Comparison of ENCODE assay signal across 47 mouse cellular contexts in the genomic region with DNA sequence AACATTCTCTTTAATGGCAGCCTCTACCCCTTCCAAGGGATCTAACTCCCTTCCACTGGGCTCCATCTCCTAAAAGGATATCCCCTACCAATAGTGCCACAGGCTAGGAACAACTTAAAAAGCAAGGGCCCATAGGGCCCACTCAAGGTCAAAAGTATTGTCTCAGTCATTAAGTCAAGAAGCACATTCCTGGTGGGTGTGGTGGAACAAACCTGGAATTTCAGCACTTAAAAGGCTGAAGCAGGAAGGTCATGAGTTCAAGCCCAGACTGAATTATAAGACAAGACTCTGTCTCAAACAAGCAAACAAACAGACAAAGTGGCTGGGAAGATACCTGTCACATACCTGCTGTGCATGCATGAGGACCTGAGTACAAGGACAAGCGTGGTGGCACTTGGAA. TPM values are rescaled to one million over a fixed set of nuclear protein-coding genes. Genes with fewer than 3 reads are reported as not detected.
"Had no signal": no experiment of that assay in that cellular context is flagged by ENCODE, and none has a peak within 500 bp of the region (broad histone marks: within the 10 kb centered on the region; RNA-seq: fewer than 3 reads in every experiment).

No protein-coding gene starts in this region.

- H3K4me1 ChIP-seq: limb, embryonic 10.5 days; limb, embryonic 12.5 days; limb, embryonic 13.5 days; limb, embryonic 15.5 days; liver, embryonic 15.5 days; lung, embryonic 15.5 days; midbrain, embryonic 10.5 days; midbrain, embryonic 12.5 days; midbrain, embryonic 13.5 days; midbrain, embryonic 15.5 days; neural tube, embryonic 12.5 days; neural tube, embryonic 13.5 days had no signal

- H3K27ac ChIP-seq: limb, embryonic 10.5 days; limb, embryonic 12.5 days; limb, embryonic 13.5 days; limb, embryonic 15.5 days; liver, embryonic 12.5 days; liver, embryonic 13.5 days; liver, embryonic 14.5 days; liver, embryonic 15.5 days; lung, embryonic 15.5 days; macrophage; midbrain, embryonic 10.5 days; midbrain, embryonic 12.5 days; midbrain, embryonic 13.5 days; midbrain, embryonic 15.5 days; neural tube, embryonic 12.5 days; neural tube, embryonic 13.5 days had no signal

- H3K9ac ChIP-seq: limb, embryonic 12.5 days; limb, embryonic 13.5 days; limb, embryonic 15.5 days; liver, embryonic 12.5 days; liver, embryonic 13.5 days; liver, embryonic 14.5 days; liver, embryonic 15.5 days; liver, postnatal 0 days; lung, embryonic 14.5 days; lung, embryonic 15.5 days; midbrain, embryonic 12.5 days; midbrain, embryonic 13.5 days; midbrain, embryonic 15.5 days; neural tube, embryonic 12.5 days; neural tube, embryonic 13.5 days had no signal

- H3K36me3 ChIP-seq: limb, embryonic 10.5 days; limb, embryonic 12.5 days; limb, embryonic 13.5 days; limb, embryonic 15.5 days; liver, embryonic 12.5 days; liver, embryonic 13.5 days; liver, embryonic 15.5 days; lung, embryonic 15.5 days; midbrain, embryonic 10.5 days; midbrain, embryonic 12.5 days; midbrain, embryonic 13.5 days; midbrain, embryonic 15.5 days; neural tube, embryonic 12.5 days; neural tube, embryonic 13.5 days had no signal

- DNase-seq: left cerebral cortex, postnatal 4 days; liver; liver, embryonic 13.5 days; liver, postnatal 0 days; lung, adult 2 months; lung, embryonic 14.5 days; lung, postnatal 10 days; lung, postnatal 14 days; lung, postnatal 36 days; lung, postnatal 4 days; midbrain, embryonic 14.5 days had no signal

- H3K9me3 ChIP-seq: limb, embryonic 10.5 days; limb, embryonic 12.5 days; limb, embryonic 13.5 days; limb, embryonic 15.5 days; liver, embryonic 12.5 days; liver, embryonic 13.5 days; liver, embryonic 15.5 days; lung, embryonic 15.5 days; megakaryocyte, embryonic 14.5 days; midbrain, embryonic 10.5 days; midbrain, embryonic 12.5 days; midbrain, embryonic 13.5 days; midbrain, embryonic 15.5 days; neural tube, embryonic 12.5 days; neural tube, embryonic 13.5 days had no signal

- H3K27me3 ChIP-seq: limb, embryonic 15.5 days; liver, embryonic 13.5 days; liver, embryonic 15.5 days; midbrain, embryonic 12.5 days; midbrain, embryonic 13.5 days; midbrain, embryonic 15.5 days; neural tube, embryonic 12.5 days; neural tube, embryonic 13.5 days had no signal

- H3K4me3 ChIP-seq: limb, embryonic 10.5 days; limb, embryonic 12.5 days; limb, embryonic 13.5 days; limb, embryonic 15.5 days; liver, embryonic 12.5 days; liver, embryonic 13.5 days; liver, embryonic 15.5 days; lung, embryonic 15.5 days; megakaryocyte, embryonic 14.5 days; midbrain, embryonic 10.5 days; midbrain, embryonic 12.5 days; midbrain, embryonic 13.5 days; midbrain, embryonic 15.5 days; myocyte; neural tube, embryonic 12.5 days; neural tube, embryonic 13.5 days had no signal

RNA-seq across cellular contexts. Expression of gene Slc7a8, which starts 14.2 kb away (rescaled TPM):
- polyA plus RNA-seq: myocyte had no signal

RNA-seq across cellular contexts. Expression of gene Rnf212b, which starts 18.0 kb away (rescaled TPM):
- total RNA-seq: left cerebral cortex, postnatal 10 days; left cerebral cortex, postnatal 14 days; left cerebral cortex, postnatal 25 days; left cerebral cortex, postnatal 36 days; left cerebral cortex, postnatal 4 days; liver, adult 2 months; megakaryocyte progenitor cell, adult 5-6 weeks; megakaryocyte, adult 5-6 weeks; megakaryocyte-erythroid progenitor cell, adult 5-6 weeks; midbrain, postnatal 0 days; monocyte, adult 5-6 weeks had no signal
- polyA plus RNA-seq: limb, embryonic 10.5 days; limb, embryonic 11.5 days; limb, embryonic 12.5 days; limb, embryonic 13.5 days; limb, embryonic 14.5 days; limb, embryonic 15.5 days; liver, adult 2 months; liver, embryonic 11.5 days; liver, embryonic 12.5 days; liver, embryonic 13.5 days; liver, embryonic 14.5 days; liver, embryonic 15.5 days; liver, embryonic 16.5 days; liver, postnatal 0 days; lung, adult 2 months; lung, embryonic 14.5 days; lung, embryonic 15.5 days; lung, embryonic 16.5 days; lung, postnatal 0 days; macrophage; midbrain, embryonic 10.5 days; midbrain, embryonic 11.5 days; midbrain, embryonic 12.5 days; midbrain, embryonic 13.5 days; midbrain, embryonic 14.5 days; midbrain, embryonic 15.5 days; midbrain, embryonic 16.5 days; midbrain, postnatal 0 days; myocyte; neural tube, embryonic 11.5 days; neural tube, embryonic 12.5 days; neural tube, embryonic 13.5 days had no signal
